Mouse (Mus musculus): ENCODE results near the gene Cyp27a1.

DNA sequence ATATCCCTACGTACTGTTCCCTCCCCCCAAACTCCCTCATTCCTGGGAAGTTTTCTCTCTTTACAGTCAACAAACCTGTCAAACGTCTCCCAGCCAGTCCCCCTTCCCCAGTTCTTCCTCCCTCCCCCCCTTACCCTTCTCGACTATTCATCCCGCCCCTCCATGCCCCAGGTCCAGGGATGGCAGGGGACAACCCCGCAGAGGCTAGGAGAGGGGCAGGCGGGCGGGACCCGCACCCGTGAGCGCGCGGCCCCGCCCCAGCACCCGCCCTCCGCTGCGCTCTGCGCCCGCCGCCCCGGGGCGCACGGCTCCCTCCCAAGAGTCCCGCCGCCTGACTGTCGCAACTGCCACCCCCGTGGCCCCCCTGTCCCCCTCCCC, 58.1 kb downstream of the Cyp27a1 start:
- TF ChIP-seq CTCF (IDR thresholded peaks at IDR 0.05; ENCODE audit: borderline replicate concordance, control insufficient read depth, extremely low read depth, insufficient read depth, low read length, poor library complexity): no peak
- TF ChIP-seq POLR2A (IDR thresholded peaks at IDR 0.05; ENCODE audit: control insufficient read depth, extremely low read depth, insufficient read depth, low read length, poor library complexity): no peak
